Mouse (Mus musculus): ENCODE data around the gene Cox10. TPM values are rescaled to one million over a fixed set of nuclear protein-coding genes. Genes with fewer than 3 reads are reported as not detected.

The Cox10 gene
- total RNA-seq, 2 experiments from 2014 or later: 20.3 to 23.9 TPM

- DNase-seq (ENCODE audit: low spot score in 2 of 2): no peak
These were observed 76.6 kb downstream of the Cox10 start for GRCm38 (mm10) chr11:64002629-64003028.

GRCm38 (mm10) chr11:64001111-64001510, 78.2 kb downstream of the Cox10 start:
- DNase-seq (ENCODE audit: low spot score in 2 of 2): no peak

GRCm38 (mm10) chr11:64000200-64000794, 79.0 kb downstream of the Cox10 start:
- DNase-seq (ENCODE audit: low spot score in 2 of 2): no peak

DNA sequence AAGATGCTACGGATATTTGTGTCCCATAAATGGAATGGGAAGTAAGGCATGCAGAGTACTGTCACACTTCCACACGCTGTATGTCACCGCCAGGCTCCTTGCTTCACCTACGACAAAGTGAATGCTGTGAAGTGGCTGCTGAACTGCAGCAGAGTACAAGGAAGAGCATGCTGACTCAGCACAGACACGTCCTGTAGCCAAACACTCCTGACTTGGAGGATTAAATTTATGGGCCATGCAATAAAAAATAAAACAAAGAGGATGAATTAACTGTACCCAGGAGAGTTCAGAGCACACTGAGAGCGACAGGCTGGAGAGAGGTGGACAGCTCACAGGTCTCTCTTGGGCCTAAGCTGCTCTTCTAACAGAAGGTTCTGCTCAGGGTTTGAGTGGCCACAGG, 79.8 kb downstream of the Cox10 start:
- no peak for DNase-seq (ENCODE audit: low spot score in 2 of 2)

DNA sequence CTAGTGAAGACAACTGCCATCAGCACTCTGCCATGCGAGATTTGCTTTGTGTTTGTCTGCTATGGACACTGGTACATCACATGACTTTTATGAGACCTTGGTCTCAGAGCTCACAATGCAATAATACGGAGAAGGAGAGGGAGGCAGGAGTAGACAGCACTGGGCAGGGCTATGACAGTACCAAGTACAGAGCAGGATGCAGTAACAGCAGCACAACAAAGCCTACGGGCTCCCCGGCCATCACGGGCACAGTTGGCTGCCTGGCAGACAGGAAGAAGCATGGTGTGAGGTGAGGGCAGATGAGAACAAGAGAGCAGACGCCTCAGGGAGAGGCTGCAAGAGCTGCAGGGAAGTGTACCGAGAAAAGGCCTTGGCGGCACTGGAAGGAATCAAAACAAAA, 87.3 kb downstream of the Cox10 start:
- DNase-seq (ENCODE audit: low spot score in 2 of 2): no peak

DNA sequence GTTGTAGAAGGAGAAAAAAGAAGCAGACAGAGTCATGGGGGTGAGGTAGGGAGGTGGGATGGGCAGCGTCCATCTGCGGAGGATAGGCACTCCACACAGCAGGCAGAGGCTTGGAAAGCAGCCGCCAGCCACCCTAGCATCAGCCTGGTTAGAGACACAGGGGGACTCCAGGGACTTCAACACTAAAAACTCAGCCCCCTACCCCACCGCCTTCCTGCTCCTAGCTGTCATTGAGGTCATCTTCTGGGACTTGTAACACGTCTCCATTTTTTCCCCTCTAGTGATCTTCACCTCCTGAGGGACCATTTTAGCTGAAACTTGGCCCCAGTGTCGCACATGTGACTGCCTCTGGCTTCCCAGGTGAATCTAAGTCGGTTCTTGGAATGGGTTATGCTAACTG, 88.5 kb downstream of the Cox10 start:
- no peak for DNase-seq (ENCODE audit: low spot score in 2 of 2)

GRCm38 (mm10) chr11:63990311-63990710, 89.0 kb downstream of the Cox10 start:
- DNase-seq (ENCODE audit: low spot score in 2 of 2): no peak

- DNase-seq (ENCODE audit: low spot score in 2 of 2): no peak
These were observed 90.0 kb downstream of the Cox10 start for GRCm38 (mm10) chr11:63988991-63989860.

GRCm38 (mm10) chr11:63988031-63988665, 91.1 kb downstream of the Cox10 start:
- DNase-seq (ENCODE audit: low spot score in 2 of 2): no peak

DNA sequence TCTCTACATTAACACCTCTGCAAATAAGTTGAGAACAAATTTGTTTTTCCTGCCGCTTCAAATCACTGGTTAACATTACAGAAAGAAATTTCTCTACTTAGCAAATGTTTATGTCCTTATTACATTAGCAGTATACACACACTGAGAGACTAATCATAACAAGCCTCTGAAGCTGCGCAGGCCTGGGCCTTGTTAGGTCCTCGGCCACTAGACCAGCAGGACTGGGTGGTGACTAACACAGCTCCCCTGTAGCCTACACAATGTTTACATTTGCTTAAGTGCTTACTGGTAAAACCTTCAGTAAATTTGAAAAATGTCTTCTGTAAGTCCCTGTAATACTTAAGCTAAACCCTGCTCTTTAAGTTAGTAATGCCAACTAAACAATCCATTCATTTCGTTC, 92.6 kb downstream of the Cox10 start:
- no peak for DNase-seq (ENCODE audit: low spot score in 2 of 2)

GRCm38 (mm10) chr11:63985481-63985880, 93.8 kb downstream of the Cox10 start:
- no peak for DNase-seq (ENCODE audit: low spot score in 2 of 2)

DNA sequence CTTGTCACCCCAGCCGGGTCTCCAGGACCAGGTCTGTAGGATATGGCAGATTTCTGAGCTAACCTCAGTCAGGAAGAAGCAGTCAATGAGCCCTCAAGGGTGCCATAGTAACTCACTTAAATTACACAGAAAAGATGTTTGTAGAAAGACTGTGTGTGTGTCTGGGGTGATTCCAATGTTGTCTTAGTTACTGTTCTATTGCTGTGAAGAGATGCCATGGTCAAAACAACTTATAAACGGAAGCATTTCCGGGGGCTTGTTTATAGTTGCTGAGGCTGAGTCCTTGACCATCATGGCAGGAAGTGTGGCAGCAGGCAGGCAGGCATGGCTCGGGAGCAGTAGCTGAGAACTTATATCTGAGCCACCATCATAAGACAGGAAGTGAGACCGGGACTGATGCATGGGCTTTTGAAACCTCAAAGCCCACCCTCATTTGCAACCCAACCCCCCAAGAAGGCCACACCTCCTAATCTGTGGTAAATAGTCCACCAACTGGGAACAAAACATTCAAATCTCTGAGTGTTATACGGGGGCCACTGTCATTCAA, 94.6 kb downstream of the Cox10 start:
- no peak for DNase-seq (ENCODE audit: low spot score in 2 of 2)

GRCm38 (mm10) chr11:63977741-63978140, 101.5 kb downstream of the Cox10 start:
- DNase-seq (ENCODE audit: low spot score in 2 of 2): no peak

- DNase-seq (ENCODE audit: low spot score in 2 of 2): no peak
These were observed 102.5 kb downstream of the Cox10 start for GRCm38 (mm10) chr11:63976775-63977174.

GRCm38 (mm10) chr11:63975260-63975899, 103.9 kb downstream of the Cox10 start:
- DNase-seq (ENCODE audit: low spot score in 2 of 2): no peak

GRCm38 (mm10) chr11:63973973-63974372, 105.3 kb downstream of the Cox10 start:
- DNase-seq (ENCODE audit: low spot score in 2 of 2): no peak

GRCm38 (mm10) chr11:63971462-63971861, 107.8 kb downstream of the Cox10 start:
- DNase-seq (ENCODE audit: low spot score in 2 of 2): no peak

GRCm38 (mm10) chr11:63970818-63971217, 108.5 kb downstream of the Cox10 start:
- DNase-seq (ENCODE audit: low spot score in 2 of 2): no peak

DNA sequence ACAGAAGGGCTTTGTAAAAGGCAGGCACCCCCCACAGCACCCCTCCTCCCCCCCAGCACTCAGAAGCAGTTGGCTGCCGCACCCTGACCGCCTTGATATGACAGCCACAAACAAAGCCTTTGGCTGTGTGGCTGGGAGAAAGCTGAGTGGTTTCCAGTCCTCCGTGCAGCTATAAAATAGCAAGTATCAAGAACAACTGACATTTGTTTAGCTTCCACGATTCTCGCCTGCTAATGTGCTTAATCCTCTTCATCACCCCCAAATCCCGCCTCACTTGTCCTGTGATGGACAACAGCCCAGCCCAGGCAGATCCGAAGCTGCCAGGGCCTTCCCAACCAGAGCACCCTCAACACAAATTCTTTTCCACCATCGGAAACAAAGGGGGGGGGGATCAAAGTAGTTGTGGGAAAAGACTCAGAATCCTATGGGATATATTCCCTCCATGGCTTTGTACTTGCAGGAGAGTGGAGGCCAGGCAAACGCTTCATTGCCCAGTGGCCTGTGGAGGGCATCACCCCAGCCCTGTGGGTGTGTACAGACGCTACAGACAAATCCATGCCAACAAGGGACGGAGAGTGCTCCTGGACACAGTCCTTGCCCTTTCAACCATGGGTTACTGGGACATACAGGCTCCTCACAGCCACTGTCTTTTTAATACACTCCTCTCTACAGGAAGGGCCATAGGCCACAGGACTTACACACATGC, 109.9 kb downstream of the Cox10 start:
- DNase-seq (ENCODE audit: low spot score in 2 of 2): no peak

- DNase-seq (ENCODE audit: low spot score in 2 of 2): no peak
These were observed 110.8 kb downstream of the Cox10 start for GRCm38 (mm10) chr11:63968388-63969035.
